Mouse (Mus musculus): ENCODE measurements around the gene Ms4a4a. TPM values are rescaled to one million over a fixed set of nuclear protein-coding genes. Genes with fewer than 3 reads are reported as not detected.
A peak's percentile ranks its signal among the peaks of the same experiment; 100 is the strongest.

Ms4a4a gene
- 2.8 and 3.2 TPM in 2 replicates for polyA plus RNA-seq (2015; fragmentation: Nextera tagmentation; extraction: Ambion mirVana)

DNA sequence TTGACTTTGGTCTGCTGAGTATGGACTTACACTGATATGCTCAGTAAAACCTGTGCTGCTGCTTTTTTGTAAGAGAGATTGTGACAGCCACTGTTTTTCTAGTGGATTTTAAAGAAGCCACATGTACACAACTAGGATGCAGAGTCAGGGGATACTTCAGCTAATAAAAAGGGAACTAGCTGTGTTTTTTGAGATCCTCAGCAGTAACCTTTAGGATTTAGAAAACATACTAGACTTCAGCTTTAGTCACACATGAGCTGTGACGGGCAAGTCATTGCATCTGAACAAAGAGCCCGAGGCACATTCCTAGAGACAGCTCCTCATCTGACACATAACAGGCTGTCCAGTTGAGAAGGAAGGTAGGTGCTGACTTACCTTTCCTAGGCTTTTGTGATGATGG is at the start of gene Ms4a4a:
Gene Ms4a4a, plus strand, starts transcription at position 251 of the 400 bp plus-strand sequence.
- WGBS (ENCODE audit: insufficient replicate concordance), result 76% methylated on average over 2 of the region's 2 CpGs
- no peak within 1 kb of the TSS for H3K4me2 ChIP-seq (ENCODE audit: low read depth, low read length)
- H3K27me3 ChIP-seq (ENCODE audit: insufficient read depth, low read length), result no peaks in the 10 kb centered on the region
- DNase-seq, result no peak
- TF ChIP-seq EP300 (IDR thresholded peaks at IDR 0.05; ENCODE audit: low read depth) (no peak), CTCF (IDR thresholded peaks at IDR 0.05; ENCODE audit: low read depth) (no peak)
- H3K27ac ChIP-seq (ENCODE audit: low read depth), result no peak within 1 kb of the TSS
- H3K9ac ChIP-seq (replicated peaks), result no peak within 1 kb of the TSS
- no peaks in the 10 kb centered on the region for H3K4me1 ChIP-seq (ENCODE audit: insufficient read depth)
- ATAC-seq, result no peak
- H3K9me3 ChIP-seq (ENCODE audit: low read length), result no peaks in the 10 kb centered on the region
- H3K4me3 ChIP-seq (ENCODE audit: low read depth, low read length), result no peak within 1 kb of the TSS
- H3K36me3 ChIP-seq (replicated peaks; ENCODE audit: insufficient read depth, low read length), result no peaks in the 10 kb centered on the region

- Histone ChIP-seq H3K9me3 (ENCODE audit: low read length) (no peaks in the 10 kb centered on the region), H3K9ac (replicated peaks) (no peak within 1 kb of the TSS), H3K4me3 (ENCODE audit: low read depth, low read length) (no peak within 1 kb of the TSS), H3K36me3 (replicated peaks; ENCODE audit: insufficient read depth, low read length) (no peaks in the 10 kb centered on the region), H3K4me2 (ENCODE audit: low read depth, low read length) (no peak within 1 kb of the TSS), H3K27ac (ENCODE audit: low read depth) (no peak within 1 kb of the TSS), H3K27me3 (ENCODE audit: insufficient read depth, low read length) (no peaks in the 10 kb centered on the region), H3K4me1 (ENCODE audit: insufficient read depth) (no peaks in the 10 kb centered on the region)
- ATAC-seq (no peak), DNase-seq (no peak)
- 33% methylated on average over 6 of the region's 6 CpGs for WGBS (ENCODE audit: insufficient replicate concordance)
- no peak for TF ChIP-seq EP300 (IDR thresholded peaks at IDR 0.05; ENCODE audit: low read depth)
- TF ChIP-seq CTCF (IDR thresholded peaks at IDR 0.05; ENCODE audit: low read depth), result no peak
These were observed 39.4 kb upstream of the Ms4a4a start, which contains the start of gene Ms4a7 for GRCm38 (mm10) chr19:11335932-11336331. TSS of gene Ms4a7 (minus strand) at chr19:11336146.

GRCm38 (mm10) chr19:11343147-11343546 is 32.2 kb upstream of the Ms4a4a start:
- ATAC-seq, result no peak
- H3K4me2 ChIP-seq (ENCODE audit: low read depth, low read length), result no peak overlapping the region

DNA sequence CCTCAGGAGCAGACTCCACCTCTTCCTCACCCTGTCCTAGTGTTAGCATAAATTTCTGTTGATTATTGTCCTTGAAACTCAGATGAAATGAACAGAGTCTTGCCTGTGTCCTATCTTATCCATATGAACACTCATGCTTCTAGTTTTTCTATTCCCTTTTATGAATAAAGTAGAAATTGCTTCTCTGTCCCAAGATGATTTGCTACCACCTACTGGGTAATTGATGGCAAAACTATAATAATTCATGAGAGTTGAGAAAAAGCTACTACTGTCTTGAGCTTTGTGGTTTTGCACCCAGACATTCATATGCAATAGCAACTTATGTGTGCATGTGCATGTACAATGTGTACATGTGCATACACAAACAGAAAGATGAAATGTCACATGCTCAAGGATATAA is 31.3 kb upstream of the Ms4a4a start:
- no peak for ATAC-seq
- no peak overlapping the region for H3K9ac ChIP-seq (replicated peaks)
- DNase-seq, result no peak

More at GRCm38 (mm10) chr19:11343147-11343546, 32.2 kb upstream of the Ms4a4a start:
- DNase-seq, result no peak
- no peak overlapping the region for H3K27ac ChIP-seq (ENCODE audit: low read depth)
- TF ChIP-seq EP300 (IDR thresholded peaks at IDR 0.05; ENCODE audit: low read depth) (no peak), CTCF (IDR thresholded peaks at IDR 0.05; ENCODE audit: low read depth) (no peak)
- no peak overlapping the region for H3K9ac ChIP-seq (replicated peaks)
- H3K36me3 ChIP-seq (replicated peaks; ENCODE audit: insufficient read depth, low read length), result no peaks in the 10 kb centered on the region
- no peaks in the 10 kb centered on the region for H3K9me3 ChIP-seq (ENCODE audit: low read length)
- H3K27me3 ChIP-seq (ENCODE audit: insufficient read depth, low read length), result no peaks in the 10 kb centered on the region
- no peaks in the 10 kb centered on the region for H3K4me1 ChIP-seq (ENCODE audit: insufficient read depth)
- no peak overlapping the region for H3K4me3 ChIP-seq (ENCODE audit: low read depth, low read length)

GRCm38 (mm10) chr19:11349698-11350481 is 25.4 kb upstream of the Ms4a4a start:
- H3K36me3 ChIP-seq (replicated peaks; ENCODE audit: insufficient read depth, low read length), result no peaks in the 10 kb centered on the region
- H3K9me3 ChIP-seq (ENCODE audit: low read length), result no peaks in the 10 kb centered on the region
- DNase-seq (peak; percentile 18), ATAC-seq (no peak)
- H3K9ac ChIP-seq (replicated peaks), result no peak overlapping the region
- WGBS (ENCODE audit: insufficient replicate concordance), result 46% methylated on average over 7 of the region's 7 CpGs
- peak; percentile 48 for TF ChIP-seq CTCF (IDR thresholded peaks at IDR 0.05; ENCODE audit: low read depth)
- no peak for TF ChIP-seq EP300 (IDR thresholded peaks at IDR 0.05; ENCODE audit: low read depth)
- H3K4me2 ChIP-seq (ENCODE audit: low read depth, low read length), result no peak overlapping the region
- no peaks in the 10 kb centered on the region for H3K4me1 ChIP-seq (ENCODE audit: insufficient read depth)
- H3K27me3 ChIP-seq (ENCODE audit: insufficient read depth, low read length), result no peaks in the 10 kb centered on the region
- no peak overlapping the region for H3K27ac ChIP-seq (ENCODE audit: low read depth)
- no peak overlapping the region for H3K4me3 ChIP-seq (ENCODE audit: low read depth, low read length)

More for the DNA sequence above, 31.3 kb upstream of the Ms4a4a start:
- Histone ChIP-seq H3K4me1 (ENCODE audit: insufficient read depth) (no peaks in the 10 kb centered on the region), H3K27me3 (ENCODE audit: insufficient read depth, low read length) (no peaks in the 10 kb centered on the region), H3K4me2 (ENCODE audit: low read depth, low read length) (no peak overlapping the region), H3K27ac (ENCODE audit: low read depth) (no peak overlapping the region), H3K4me3 (ENCODE audit: low read depth, low read length) (no peak overlapping the region), H3K36me3 (replicated peaks; ENCODE audit: insufficient read depth, low read length) (no peaks in the 10 kb centered on the region), H3K9me3 (ENCODE audit: low read length) (no peaks in the 10 kb centered on the region)
- TF ChIP-seq EP300 (IDR thresholded peaks at IDR 0.05; ENCODE audit: low read depth) (no peak), CTCF (IDR thresholded peaks at IDR 0.05; ENCODE audit: low read depth) (0 out of 2 replicates have a peak, but pooled peaks have one; percentile 30)

DNA sequence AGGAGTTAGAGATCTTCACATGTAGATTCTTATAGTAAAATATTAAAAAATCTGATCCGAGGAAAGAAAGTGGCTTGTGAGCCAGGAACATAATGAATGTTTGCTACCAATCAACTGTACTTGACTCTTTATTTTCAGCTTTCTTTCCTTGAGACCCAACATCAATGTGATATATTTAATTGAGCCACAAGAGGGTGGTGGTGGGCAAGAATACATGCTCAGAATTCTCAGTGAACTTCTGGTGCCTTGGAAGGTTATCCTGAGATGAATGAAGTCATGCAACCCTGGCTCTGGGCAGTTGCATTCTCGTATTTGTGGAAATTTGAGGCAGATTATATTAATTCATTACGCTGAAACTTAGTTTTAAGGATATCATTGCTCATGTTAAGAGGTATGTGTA is 23.4 kb upstream of the Ms4a4a start:
- Histone ChIP-seq H3K9ac (replicated peaks) (no peak overlapping the region), H3K4me1 (ENCODE audit: insufficient read depth) (no peaks in the 10 kb centered on the region), H3K27ac (ENCODE audit: low read depth) (no peak overlapping the region), H3K27me3 (ENCODE audit: insufficient read depth, low read length) (no peaks in the 10 kb centered on the region), H3K4me2 (ENCODE audit: low read depth, low read length) (no peak overlapping the region), H3K9me3 (ENCODE audit: low read length) (no peaks in the 10 kb centered on the region), H3K4me3 (ENCODE audit: low read depth, low read length) (no peak overlapping the region), H3K36me3 (replicated peaks; ENCODE audit: insufficient read depth, low read length) (no peaks in the 10 kb centered on the region)
- WGBS (ENCODE audit: insufficient replicate concordance), result 26% methylated on average over 3 of the region's 3 CpGs
- DNase-seq (no peak), ATAC-seq (no peak)
- peak; percentile 44 for TF ChIP-seq CTCF (IDR thresholded peaks at IDR 0.05; ENCODE audit: low read depth)
- no peak for TF ChIP-seq EP300 (IDR thresholded peaks at IDR 0.05; ENCODE audit: low read depth)
